Mouse (Mus musculus): ENCODE measurements at regions not wholly inside any gene's neighbourhood (a gene's known extent, or its start where the extent isn't known, plus 50 kb on each side); places are given as distances from the start of the nearest gene placed in this dataset.

- no peak for DNase-seq (ENCODE audit: low read depth, low spot score)
Measured at GRCm38 (mm10) chr8:77850523-77850922, 126.3 kb upstream of the Ednra start.

- no peak for DNase-seq (ENCODE audit: low read depth, low spot score)
Measured at GRCm38 (mm10) chr8:77870264-77870663, 146.0 kb upstream of the Ednra start.

GRCm38 (mm10) chr8:77872771-77873170 is 148.5 kb upstream of the Ednra start:
- no peak for DNase-seq (ENCODE audit: low read depth, low spot score)

- no peak for DNase-seq (ENCODE audit: low read depth, low spot score)
Measured at GRCm38 (mm10) chr8:77919776-77920175, 195.5 kb upstream of the Ednra start.

- no peak for DNase-seq (ENCODE audit: low read depth, low spot score)
Measured at GRCm38 (mm10) chr8:77921868-77922267, 197.6 kb upstream of the Ednra start.

- no peak for DNase-seq (ENCODE audit: low read depth, low spot score)
Measured at GRCm38 (mm10) chr8:77947702-77948101, 223.4 kb upstream of the Ednra start.

GRCm38 (mm10) chr8:77949640-77950039 is 225.4 kb upstream of the Ednra start:
- no peak for DNase-seq (ENCODE audit: low read depth, low spot score)

GRCm38 (mm10) chr8:77958814-77959372 is 234.6 kb upstream of the Ednra start:
- DNase-seq (ENCODE audit: low read depth, low spot score) = no peak

- DNase-seq (ENCODE audit: low read depth, low spot score) = no peak
Measured at GRCm38 (mm10) chr8:77963102-77963698, 238.9 kb upstream of the Ednra start.

- DNase-seq (ENCODE audit: low read depth, low spot score) = no peak
Measured at GRCm38 (mm10) chr8:77970378-77970777, 242.7 kb upstream of the Ttc29 start.

GRCm38 (mm10) chr8:77973714-77974113 is 239.4 kb upstream of the Ttc29 start:
- no peak for DNase-seq (ENCODE audit: low read depth, low spot score)

GRCm38 (mm10) chr8:77979106-77979505 is 234.0 kb upstream of the Ttc29 start:
- no peak for DNase-seq (ENCODE audit: low read depth, low spot score)

- no peak for DNase-seq (ENCODE audit: low read depth, low spot score)
Measured at GRCm38 (mm10) chr8:77980701-77981100, 232.4 kb upstream of the Ttc29 start.

- DNase-seq (ENCODE audit: low read depth, low spot score) = no peak
Measured at GRCm38 (mm10) chr8:77982031-77982430, 231.1 kb upstream of the Ttc29 start.

- no peak for DNase-seq (ENCODE audit: low read depth, low spot score)
Measured at GRCm38 (mm10) chr8:77983476-77983875, 229.6 kb upstream of the Ttc29 start.

GRCm38 (mm10) chr8:77987237-77987636 is 225.9 kb upstream of the Ttc29 start:
- DNase-seq (ENCODE audit: low read depth, low spot score) = no peak

- no peak for DNase-seq (ENCODE audit: low read depth, low spot score)
Measured at GRCm38 (mm10) chr8:77988291-77989056, 224.6 kb upstream of the Ttc29 start.

GRCm38 (mm10) chr8:77991050-77991449 is 222.0 kb upstream of the Ttc29 start:
- DNase-seq (ENCODE audit: low read depth, low spot score) = no peak

GRCm38 (mm10) chr8:78000303-78000702 is 212.8 kb upstream of the Ttc29 start:
- no peak for DNase-seq (ENCODE audit: low read depth, low spot score)

- DNase-seq (ENCODE audit: low read depth, low spot score) = no peak
Measured at GRCm38 (mm10) chr8:78001656-78002055, 211.4 kb upstream of the Ttc29 start.

- DNase-seq (ENCODE audit: low read depth, low spot score) = peak; percentile 22
Measured at GRCm38 (mm10) chr8:78002071-78002470, 211.0 kb upstream of the Ttc29 start.

GRCm38 (mm10) chr8:78003888-78004543 is 209.1 kb upstream of the Ttc29 start:
- peak; percentile 43 for DNase-seq (ENCODE audit: low read depth, low spot score)

All from telencephalon, adult 2 months (tissue).